Mouse (Mus musculus): ENCODE data around the gene Gm8332.
"Not testable (repeated sequence)": the region's sequence is repeated elsewhere in the genome, so short reads cannot be mapped to it uniquely, and the experiment has no call there.

The Gm8332 gene

DNA sequence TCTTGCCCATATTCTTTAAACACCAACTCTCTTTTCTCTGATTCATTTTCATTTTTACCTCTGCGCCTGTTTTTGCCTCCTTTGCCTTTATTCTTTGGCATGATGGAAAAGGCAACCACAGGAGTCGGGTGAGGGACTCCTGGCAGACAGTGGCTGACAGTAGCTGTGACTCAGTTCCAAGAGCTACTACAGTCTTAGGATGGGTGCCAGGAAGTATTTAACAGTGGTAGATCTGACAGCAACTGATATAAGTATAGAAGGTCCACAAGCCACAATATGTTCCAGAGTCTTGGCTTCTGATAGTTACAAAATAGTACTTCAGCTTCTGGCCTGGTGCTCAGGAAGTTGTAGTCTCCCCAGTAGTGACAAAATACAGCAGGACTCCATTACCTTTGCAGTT, at the start of gene Gm8332:
TSS of gene Gm8332 (minus strand) at position 101 of the 400 bp plus-strand sequence.
- DNase-seq (ENCODE audit: low spot score) = not testable (repeated sequence)

- not testable (repeated sequence) for DNase-seq (ENCODE audit: low spot score)
Measured at GRCm38 (mm10) chr12:88297171-88297570, 47.3 kb upstream of the Gm8332 start.

DNA sequence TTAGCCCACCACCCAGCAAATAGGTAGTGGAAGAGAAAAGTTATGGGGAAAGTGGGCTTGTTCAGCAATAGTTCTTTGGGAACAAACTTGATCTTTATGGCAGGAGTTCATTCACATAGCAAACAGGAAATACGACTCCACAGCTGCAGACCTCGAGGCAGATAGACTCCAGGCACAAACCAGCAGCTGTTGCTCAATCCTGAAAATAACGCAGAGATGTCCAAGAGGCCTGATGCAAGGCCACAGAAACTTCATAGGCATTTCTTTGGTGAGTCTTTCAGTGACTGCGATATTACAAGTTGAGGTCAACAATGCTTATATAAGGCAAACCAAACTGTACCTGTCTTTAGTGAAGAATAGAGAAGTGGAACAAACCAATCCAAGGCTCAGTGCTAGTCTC, 43.2 kb upstream of the Gm8332 start:
- DNase-seq (ENCODE audit: low spot score) = not testable (repeated sequence)

GRCm38 (mm10) chr12:88285224-88285623, 35.3 kb upstream of the Gm8332 start:
- not testable (repeated sequence) for DNase-seq (ENCODE audit: low spot score)

DNA sequence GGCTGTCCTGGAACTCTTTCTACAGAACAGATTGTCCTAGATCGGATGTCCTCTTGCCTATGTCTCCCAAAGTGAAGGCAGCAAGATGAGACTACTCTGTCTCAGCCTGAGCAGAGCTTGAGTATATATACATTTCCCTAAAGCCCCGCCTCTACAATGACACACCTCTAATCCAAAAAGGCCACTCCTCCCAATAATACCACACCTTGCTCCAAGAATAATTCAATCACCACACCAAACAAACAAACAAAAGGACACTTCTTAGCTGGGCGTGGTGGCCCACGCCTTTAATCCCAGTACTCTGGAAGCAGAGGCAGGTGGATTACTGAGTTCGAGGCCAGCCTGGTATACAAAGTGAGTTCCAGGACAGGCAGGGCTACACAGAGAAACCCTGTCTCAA, 24.5 kb upstream of the Gm8332 start, which contains the start of gene Gm5662:
TSS of gene Gm5662 (minus strand) at position 101 of the 400 bp plus-strand sequence.
- not testable (repeated sequence) for DNase-seq (ENCODE audit: low spot score)

GRCm38 (mm10) chr12:88257241-88257640, 7.3 kb upstream of the Gm8332 start:
- no peak for DNase-seq (ENCODE audit: low spot score)

DNA sequence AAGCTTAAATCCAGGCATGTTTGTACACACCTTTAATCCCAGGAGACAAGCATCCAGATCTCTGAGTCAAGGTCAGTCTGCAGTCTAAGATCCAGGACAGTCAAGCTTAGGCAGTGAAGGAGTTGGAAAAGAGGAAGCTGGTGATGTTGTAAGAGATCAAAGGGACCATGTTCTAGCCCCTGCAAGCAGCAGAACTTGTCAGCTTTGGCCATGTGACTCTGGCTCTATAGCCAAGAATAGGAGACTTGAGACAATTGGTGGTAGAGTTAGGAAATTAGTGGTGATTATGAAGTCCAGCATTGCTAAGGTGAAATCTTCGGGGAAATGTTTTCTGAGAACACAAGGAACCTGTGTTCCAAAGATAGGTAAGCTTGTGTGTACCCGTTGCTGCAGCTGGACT, 6.0 kb upstream of the Gm8332 start:
- DNase-seq (ENCODE audit: low spot score) = not testable (repeated sequence)

- not testable (repeated sequence) for DNase-seq (ENCODE audit: low spot score)
Measured at GRCm38 (mm10) chr12:88245786-88246185, 4.1 kb downstream of the Gm8332 start.

DNA sequence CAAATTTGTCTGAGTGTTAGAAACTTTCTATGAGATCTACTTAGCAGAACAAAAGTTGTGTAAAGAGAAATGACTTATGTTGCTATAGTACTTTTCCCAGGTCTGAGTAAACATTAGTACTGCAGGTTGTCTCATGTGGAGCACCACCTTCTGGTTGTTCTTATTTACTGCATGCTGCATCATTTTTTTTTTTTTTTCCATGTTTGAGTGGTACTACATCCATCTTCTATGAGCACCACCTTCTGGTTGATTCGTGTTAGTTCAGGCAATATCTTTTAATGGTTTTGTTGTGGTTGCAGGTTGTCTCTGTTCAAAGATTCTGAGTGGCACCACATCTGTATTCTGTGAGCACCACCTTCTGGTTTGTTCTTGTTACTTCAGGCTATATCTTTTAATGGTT, 7.0 kb downstream of the Gm8332 start:
- DNase-seq (ENCODE audit: low spot score) = not testable (repeated sequence)

GRCm38 (mm10) chr12:88219445-88219844, 30.5 kb downstream of the Gm8332 start:
- DNase-seq (ENCODE audit: low spot score) = no peak

DNA sequence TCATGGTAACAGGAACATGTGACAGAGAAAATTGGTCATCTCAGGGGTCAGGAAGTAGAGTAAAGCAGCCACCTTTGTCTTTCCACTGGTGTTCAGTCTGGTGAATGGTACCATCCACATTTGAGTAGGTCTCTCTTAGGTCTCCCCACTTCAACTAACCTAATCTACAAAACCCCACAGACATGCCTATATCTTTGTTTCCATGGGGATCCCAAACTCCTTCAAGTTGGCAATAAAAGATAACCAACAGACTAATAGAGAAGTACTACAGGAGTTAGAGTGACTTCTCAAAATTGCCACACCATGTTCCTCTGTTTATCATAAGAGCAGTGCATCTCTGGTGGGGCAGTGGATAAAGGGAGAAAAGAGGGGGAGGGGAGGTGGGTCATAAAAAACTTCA, 31.8 kb downstream of the Gm8332 start:
- not testable (repeated sequence) for DNase-seq (ENCODE audit: low spot score)

- DNase-seq (ENCODE audit: low spot score) = no peak
Measured at GRCm38 (mm10) chr12:88214641-88215040, 35.3 kb downstream of the Gm8332 start.

DNA sequence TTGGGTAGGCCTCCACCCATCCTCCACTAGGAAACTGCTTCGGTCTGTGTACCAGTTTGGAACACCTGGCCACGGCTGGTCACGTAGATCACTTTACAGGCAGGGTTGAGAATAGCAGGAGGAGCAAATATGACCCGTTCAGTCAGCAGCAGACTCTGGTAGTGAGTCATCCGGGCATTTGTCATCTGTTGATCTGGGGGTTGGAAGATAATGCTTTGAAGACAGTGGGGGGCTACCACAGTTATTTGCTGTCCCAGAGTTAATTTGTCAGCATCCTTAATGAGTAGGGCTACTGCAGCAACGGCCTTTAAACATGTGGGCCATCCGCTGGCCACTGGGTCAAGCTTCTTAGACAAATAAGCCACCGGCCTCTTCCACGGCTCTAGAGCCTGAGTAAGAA, 38.4 kb downstream of the Gm8332 start:
- not testable (repeated sequence) for DNase-seq (ENCODE audit: low spot score)

GRCm38 (mm10) chr12:88202856-88203255, 47.0 kb downstream of the Gm8332 start:
- no peak for DNase-seq (ENCODE audit: low spot score)
